Mouse (Mus musculus) macrophage (primary cell): ENCODE data around the gene Tubgcp3. TPM values are rescaled to one million over a fixed set of nuclear protein-coding genes. Genes with fewer than 3 reads are reported as not detected.
"Not testable (repeated sequence)": the region's sequence is repeated elsewhere in the genome, so short reads cannot be mapped to it uniquely, and the experiment has no call there.

Source experiments
- H3K27ac ChIP-seq: fragments of 350-480 bp; formaldehyde crosslinking; 2 replicates; pipeline ENCODE4 v1.9.0; 2021
- H3K36me3 ChIP-seq: fragments of 350-480 bp; formaldehyde crosslinking; 2 replicates; pipeline ENCODE4 v1.9.0; 2021; ENCODE audit errors: inconsistent target
- H3K4me3 ChIP-seq: fragments of 350-480 bp; formaldehyde crosslinking; 2 replicates; pipeline ENCODE4 v1.9.0; 2021; ENCODE audit errors: inconsistent target
- H3K79me2 ChIP-seq: fragments of 350-480 bp; formaldehyde crosslinking; 2 replicates; pipeline ENCODE4 v1.9.0; 2021; ENCODE audit errors: inconsistent target
- WGBS: methylation state at CpG from one replicate; pipeline ENCODE4 v1.1.7; 2026; ENCODE audit warnings: inconsistent platforms; ENCODE audit not compliant: missing documents; 5-methylcytosine and 5-hydroxymethylcytosine counted together
- polyA plus RNA-seq: library from polyadenylated mRNA; stranded (reverse); fragments of 250-400 nt; gene quantifications from 3 replicates; pipeline ENCODE4 v1.2.4, GENCODE M21; 2018; ENCODE audit warnings: inconsistent platforms

Tubgcp3 gene
- polyA plus RNA-seq, 1 experiment from 2014 or later: 21.8 TPM

GRCm38 (mm10) chr8:12613201-12613600 is 58.8 kb downstream of the Tubgcp3 start:
- H3K27ac ChIP-seq: no peak overlapping the region
- no peak overlapping the region for H3K4me3 ChIP-seq
- 98% methylated on average over 7 of the region's 7 CpGs for WGBS
- no peaks in the 10 kb centered on the region for H3K79me2 ChIP-seq
- peaks cover 23% of the 10 kb centered on the region; the same call in 1 of the 2 replicates for H3K36me3 ChIP-seq

- H3K79me2 ChIP-seq: no peaks in the 10 kb centered on the region
- no peak overlapping the region for H3K4me3 ChIP-seq
- WGBS: 78% methylated on average over 12 of the region's 12 CpGs
- no peak overlapping the region for H3K27ac ChIP-seq
- peaks cover 8% of the 10 kb centered on the region; the same call in 1 of the 2 replicates for H3K36me3 ChIP-seq
Observed at GRCm38 (mm10) chr8:12609752-12610449, 62.1 kb downstream of the Tubgcp3 start.

- Histone ChIP-seq H3K36me3 (no peaks in the 10 kb centered on the region), H3K27ac (no peak overlapping the region), H3K79me2 (no peaks in the 10 kb centered on the region), H3K4me3 (no peak overlapping the region)
- WGBS: 71% methylated on average over 10 of the region's 10 CpGs
Observed at GRCm38 (mm10) chr8:12608810-12609209, 63.2 kb downstream of the Tubgcp3 start.

- Histone ChIP-seq H3K4me3 (no peak overlapping the region), H3K79me2 (no peaks in the 10 kb centered on the region), H3K36me3 (no peaks in the 10 kb centered on the region), H3K27ac (no peak overlapping the region)
- 23% methylated on average over 6 of the region's 6 CpGs for WGBS
Observed at GRCm38 (mm10) chr8:12607223-12607622, 64.8 kb downstream of the Tubgcp3 start.

- Histone ChIP-seq H3K79me2 (no peaks in the 10 kb centered on the region), H3K27ac (no peak overlapping the region), H3K36me3 (no peaks in the 10 kb centered on the region), H3K4me3 (no peak overlapping the region)
- 89% methylated on average over 5 of the region's 5 CpGs for WGBS
Observed at GRCm38 (mm10) chr8:12583785-12584184, 88.3 kb downstream of the Tubgcp3 start.

GRCm38 (mm10) chr8:12579339-12579999 is 92.6 kb downstream of the Tubgcp3 start:
- not testable (repeated sequence) for H3K27ac ChIP-seq, H3K79me2 ChIP-seq, H3K36me3 ChIP-seq, H3K4me3 ChIP-seq
- WGBS: 83% methylated on average over 17 of the region's 19 CpGs

- H3K4me3 ChIP-seq: no peak overlapping the region
- H3K79me2 ChIP-seq: no peaks in the 10 kb centered on the region
- 83% methylated on average over 6 of the region's 6 CpGs for WGBS
- no peak overlapping the region for H3K27ac ChIP-seq
- H3K36me3 ChIP-seq: no peaks in the 10 kb centered on the region
Observed at GRCm38 (mm10) chr8:12576739-12577138, 95.3 kb downstream of the Tubgcp3 start.

- 43% methylated on average over 5 of the region's 5 CpGs for WGBS
- Histone ChIP-seq H3K27ac (no peak overlapping the region), H3K36me3 (no peaks in the 10 kb centered on the region), H3K79me2 (no peaks in the 10 kb centered on the region), H3K4me3 (no peak overlapping the region)
Observed at GRCm38 (mm10) chr8:12576003-12576402, 96.0 kb downstream of the Tubgcp3 start.

GRCm38 (mm10) chr8:12572814-12573534 is 99.1 kb downstream of the Tubgcp3 start, which contains the start of gene Spaca7:
Gene Spaca7, plus strand, starts transcription at chr8:12573029.
- Histone ChIP-seq H3K4me3 (no peak within 1 kb of the TSS), H3K36me3 (no peaks in the 10 kb centered on the region), H3K79me2 (no peaks in the 10 kb centered on the region), H3K27ac (no peak within 1 kb of the TSS)
- WGBS: 70% methylated on average over 14 of the region's 14 CpGs

- 68% methylated on average over 4 of the region's 7 CpGs for WGBS
- no peak overlapping the region for H3K4me3 ChIP-seq
- H3K27ac ChIP-seq: no peak overlapping the region
- no peaks in the 10 kb centered on the region for H3K79me2 ChIP-seq
- no peaks in the 10 kb centered on the region for H3K36me3 ChIP-seq
Observed at GRCm38 (mm10) chr8:12566509-12566908, 105.5 kb downstream of the Tubgcp3 start.

- Histone ChIP-seq H3K36me3 (no peaks in the 10 kb centered on the region), H3K79me2 (no peaks in the 10 kb centered on the region), H3K4me3 (no peak overlapping the region), H3K27ac (no peak overlapping the region)
- WGBS: 86% methylated on average over 10 of the region's 10 CpGs
Observed at GRCm38 (mm10) chr8:12565488-12565887, 106.6 kb downstream of the Tubgcp3 start.

GRCm38 (mm10) chr8:12564307-12564706 is 107.7 kb downstream of the Tubgcp3 start:
- Histone ChIP-seq H3K36me3 (no peaks in the 10 kb centered on the region), H3K79me2 (no peaks in the 10 kb centered on the region), H3K27ac (no peak overlapping the region), H3K4me3 (no peak overlapping the region)
- WGBS: 4% methylated on average over 4 of the region's 4 CpGs
